Mouse (Mus musculus) myocyte (in vitro differentiated cells): ENCODE data around the gene Dcaf5.

Experiments used
- CEBPB ChIP-seq: IDR thresholded peaks from 2 replicates; pipeline ENCODE4 v1.6.1; 2011; ENCODE audit warnings: mild to moderate bottlenecking, moderate library complexity; ENCODE audit not compliant: poor library complexity, insufficient read depth, severe bottlenecking
- E2F4 ChIP-seq: IDR thresholded peaks from one replicate; pipeline ENCODE4 v1.6.1; 2011; ENCODE audit warnings: mild to moderate bottlenecking, control low read depth, moderate library complexity; ENCODE audit not compliant: insufficient read depth
- MAX ChIP-seq: IDR thresholded peaks from one replicate; pipeline ENCODE4 v1.6.1; 2011; ENCODE audit warnings: low read depth, mild to moderate bottlenecking, control low read depth
- MYOD1 ChIP-seq, 3 experiments: IDR thresholded peaks; one replicate each; pipeline ENCODE4 v1.6.1; 2011; ENCODE audit warnings: control low read depth in 2 of 3, low read depth in 2 of 3, mild to moderate bottlenecking in 2 of 3, moderate library complexity in 1 of 3; ENCODE audit not compliant: insufficient read length in 2 of 3, control insufficient read depth in 1 of 3
- MYOG ChIP-seq, 3 experiments: IDR thresholded peaks; one replicate each; pipeline ENCODE4 v1.6.1; 2011; ENCODE audit warnings: control low read depth in 2 of 3, low read depth in 2 of 3, mild to moderate bottlenecking in 2 of 3; ENCODE audit not compliant: insufficient read length in 2 of 3, control insufficient read depth in 1 of 3, insufficient read depth in 1 of 3
- POLR2A ChIP-seq: IDR thresholded peaks from one replicate; pipeline ENCODE4 v1.6.1; 2011; ENCODE audit warnings: low read depth, mild to moderate bottlenecking, control low read depth, moderate library complexity; ENCODE audit not compliant: insufficient read length
- POLR2AphosphoS2 ChIP-seq: IDR thresholded peaks from one replicate; pipeline ENCODE4 v1.6.1; 2011; ENCODE audit warnings: low read depth, control low read depth; ENCODE audit not compliant: insufficient read length
- SRF ChIP-seq: IDR thresholded peaks from one replicate; pipeline ENCODE4 v1.6.1; 2011; ENCODE audit warnings: low read depth; ENCODE audit not compliant: control insufficient read depth, insufficient read length
- TCF12 ChIP-seq: IDR thresholded peaks from one replicate; pipeline ENCODE4 v1.6.1; 2011; ENCODE audit warnings: mild to moderate bottlenecking, control low read depth; ENCODE audit not compliant: poor library complexity, insufficient read depth, severe bottlenecking
- TCF3 ChIP-seq: IDR thresholded peaks from one replicate; pipeline ENCODE4 v1.6.1; 2011; ENCODE audit warnings: low read depth, control low read depth; ENCODE audit not compliant: insufficient read length
- USF1 ChIP-seq: IDR thresholded peaks from one replicate; pipeline ENCODE4 v1.6.1; 2011; ENCODE audit warnings: low read depth, mild to moderate bottlenecking, control low read depth, moderate library complexity

- TF ChIP-seq POLR2A (no peak), USF1 (no peak), POLR2AphosphoS2 (no peak), MAX (no peak), TCF3 (no peak), CEBPB (no peak), E2F4 (no peak), TCF12 (no peak), MYOG (IDR thresholded peaks at IDR 0.05; ENCODE audit: control insufficient read depth in 1 of 3, insufficient read depth in 1 of 3, insufficient read length in 2 of 3, low read depth in 2 of 3) (no peak), SRF (no peak), MYOD1 (IDR thresholded peaks at IDR 0.05; ENCODE audit: control insufficient read depth in 1 of 3, insufficient read length in 2 of 3, low read depth in 2 of 3) (no peak)
Measured at GRCm38 (mm10) chr12:80427683-80428082, 8.7 kb downstream of the Dcaf5 start.
